Mouse (Mus musculus) frontal cortex, postnatal 36 days (tissue): ENCODE data around the gene Kctd10.

Experiments used
- DNase-seq, 2 experiments: peaks; one replicate each; pipeline ENCODE4 v3.0.0; 2022; ENCODE audit warnings: low spot score in 2 of 2

Gene Kctd10

GRCm38 (mm10) chr5:114378936-114379335 lies 1.4 kb downstream of the Kctd10 start:
- DNase-seq, result no peak

GRCm38 (mm10) chr5:114378177-114378920 lies 2.0 kb downstream of the Kctd10 start:
- no peak for DNase-seq

- DNase-seq, result no peak
Observed at GRCm38 (mm10) chr5:114374409-114375213, 5.7 kb downstream of the Kctd10 start.

GRCm38 (mm10) chr5:114373581-114373980 lies 6.7 kb downstream of the Kctd10 start:
- no peak for DNase-seq

- no peak for DNase-seq
Observed at GRCm38 (mm10) chr5:114373174-114373573, 7.1 kb downstream of the Kctd10 start.

GRCm38 (mm10) chr5:114372565-114372964 lies 7.7 kb downstream of the Kctd10 start:
- DNase-seq, result no peak

- no peak for DNase-seq
Observed at GRCm38 (mm10) chr5:114371731-114372473, 8.4 kb downstream of the Kctd10 start.

- DNase-seq, result no peak
Observed at GRCm38 (mm10) chr5:114371331-114371730, 9.0 kb downstream of the Kctd10 start.

GRCm38 (mm10) chr5:114370371-114370776 lies 9.9 kb downstream of the Kctd10 start:
- DNase-seq, result no peak

- DNase-seq, result no peak
Observed at GRCm38 (mm10) chr5:114369921-114370320, 10.4 kb downstream of the Kctd10 start.

- DNase-seq, result no peak
Observed at GRCm38 (mm10) chr5:114368803-114369496, 11.4 kb downstream of the Kctd10 start.

GRCm38 (mm10) chr5:114368121-114368520 lies 12.2 kb downstream of the Kctd10 start:
- DNase-seq, result no peak

- DNase-seq, result no peak
Observed at GRCm38 (mm10) chr5:114365043-114365752, 15.1 kb downstream of the Kctd10 start.

- DNase-seq, result no peak
Observed at GRCm38 (mm10) chr5:114360968-114361367, 19.3 kb downstream of the Kctd10 start.

- DNase-seq, result no peak
Observed at GRCm38 (mm10) chr5:114359586-114359985, 20.7 kb downstream of the Kctd10 start.

- peak; percentile 51 to 65 for DNase-seq
Observed at GRCm38 (mm10) chr5:114358833-114359232, 21.5 kb downstream of the Kctd10 start.

- DNase-seq, result peak; percentile 50 to 72
Observed at GRCm38 (mm10) chr5:114356936-114357751, 23.2 kb downstream of the Kctd10 start.

- peak; percentile 53 to 73 for DNase-seq
Observed at GRCm38 (mm10) chr5:114356250-114356935, 23.9 kb downstream of the Kctd10 start.

- no peak for DNase-seq
Observed at GRCm38 (mm10) chr5:114351490-114351889, 28.8 kb downstream of the Kctd10 start.
